Mouse (Mus musculus) CH12.LX (cell line): ENCODE results near the gene Setdb2. TPM values are rescaled to one million over a fixed set of nuclear protein-coding genes. Genes with fewer than 3 reads are reported as not detected.

Experiments
- DNase-seq: peaks from one replicate; pipeline ENCODE4 v3.0.0-alpha.2; 2013; ENCODE audit errors: extremely low read depth
- H3K27ac ChIP-seq: 2 replicates; pipeline ENCODE4 v1.5.1; 2012; ENCODE audit warnings: low read depth, mild to moderate bottlenecking, control low read depth, moderate library complexity; ENCODE audit not compliant: insufficient read depth
- H3K27me3 ChIP-seq: replicated peaks from 2 replicates; pipeline ENCODE3; 2012; ENCODE audit warnings: inconsistent platforms
- H3K36me3 ChIP-seq, 2 experiments: replicated peaks in 1 of 2; 2 replicates each; pipeline versions ENCODE3 to v1.6.1; 2012; ENCODE audit warnings: inconsistent platforms in 1 of 2, low read length in 1 of 2, mild to moderate bottlenecking in 1 of 2, mixed read lengths in 1 of 2, moderate library complexity in 1 of 2; ENCODE audit not compliant: control insufficient read depth in 1 of 2, insufficient read depth in 1 of 2
- H3K4me1 ChIP-seq, 2 experiments: 2 replicates each; pipeline ENCODE4 v1.6.1; 2012; ENCODE audit warnings: inconsistent platforms in 1 of 2, moderate library complexity in 1 of 2; ENCODE audit not compliant: insufficient read depth in 2 of 2, control insufficient read depth in 1 of 2
- H3K4me2 ChIP-seq: 2 replicates; pipeline ENCODE4 v1.6.1; 2012; ENCODE audit warnings: low read depth, mild to moderate bottlenecking, control low read depth; ENCODE audit not compliant: poor library complexity, insufficient read depth, severe bottlenecking
- H3K4me3 ChIP-seq, 3 experiments: fragments of 150-350 bp in 1 of 3; sonication (generic) in 1 of 3; replicated peaks in 1 of 3; 2 replicates each; pipeline versions ENCODE3 to v1.5.1; 2011 to 2012; ENCODE audit warnings: low read depth in 2 of 3, low read length in 2 of 3, mild to moderate bottlenecking in 2 of 3, moderate library complexity in 2 of 3, control low read depth in 1 of 3, improper control_type of control experiment in 1 of 3, inconsistent platforms in 1 of 3, mixed read lengths in 1 of 3; ENCODE audit not compliant: poor library complexity in 1 of 3
- H3K79me2 ChIP-seq: replicated peaks from 2 replicates; pipeline ENCODE4 v1.6.1; 2012; ENCODE audit warnings: mild to moderate bottlenecking, moderate library complexity; ENCODE audit not compliant: control insufficient read depth, poor library complexity, insufficient read depth, severe bottlenecking; ENCODE audit errors: extremely low read depth
- H3K9ac ChIP-seq: 2 replicates; pipeline ENCODE4 v1.6.1; 2012; ENCODE audit warnings: low read depth, mild to moderate bottlenecking, control low read depth, moderate library complexity; ENCODE audit not compliant: insufficient read depth
- H3K9me3 ChIP-seq: replicated peaks from 2 replicates; pipeline ENCODE3; 2012; ENCODE audit warnings: low read length, inconsistent platforms, mixed read lengths
- CHD1 ChIP-seq: IDR thresholded peaks from 2 replicates; pipeline ENCODE4 v1.6.1; 2012; ENCODE audit warnings: low read depth, low read length, improper control_type of control experiment, inconsistent platforms
- CHD2 ChIP-seq: IDR thresholded peaks from 2 replicates; pipeline ENCODE4 v1.6.1; 2011; ENCODE audit warnings: low read length, improper control_type of control experiment
- EP300 ChIP-seq: IDR thresholded peaks from 2 replicates; pipeline ENCODE4 v1.6.1; 2011; ENCODE audit warnings: low read length, improper control_type of control experiment
- ETS1 ChIP-seq: conservative IDR thresholded peaks from 2 replicates; pipeline ENCODE4 v1.6.1; 2012; ENCODE audit warnings: low read depth, mild to moderate bottlenecking, inconsistent platforms, low read length, improper control_type of control experiment, moderate library complexity
- GABPA ChIP-seq: IDR thresholded peaks from 2 replicates; pipeline ENCODE4 v1.6.1; 2012; ENCODE audit warnings: low read depth, low read length, improper control_type of control experiment, inconsistent platforms; ENCODE audit not compliant: insufficient replicate concordance
- HCFC1 ChIP-seq: IDR thresholded peaks from 2 replicates; pipeline ENCODE4 v1.6.1; 2012; ENCODE audit warnings: low read depth, mild to moderate bottlenecking, inconsistent platforms, low read length, improper control_type of control experiment
- JUN ChIP-seq: IDR thresholded peaks from 2 replicates; pipeline ENCODE4 v1.6.1; 2011; ENCODE audit warnings: low read depth, mild to moderate bottlenecking, low read length, improper control_type of control experiment, moderate library complexity; ENCODE audit not compliant: insufficient read depth
- KAT2A ChIP-seq: IDR thresholded peaks from 2 replicates; pipeline ENCODE4 v1.6.1; 2012; ENCODE audit warnings: low read length, improper control_type of control experiment, inconsistent platforms; ENCODE audit not compliant: insufficient replicate concordance
- MAZ ChIP-seq: IDR thresholded peaks from 2 replicates; pipeline ENCODE4 v1.6.1; 2012; ENCODE audit warnings: low read depth, mild to moderate bottlenecking, inconsistent platforms, low read length, improper control_type of control experiment, moderate library complexity
- MYC ChIP-seq: IDR thresholded peaks from 2 replicates; pipeline ENCODE4 v1.6.1; 2011; ENCODE audit warnings: low read depth, mild to moderate bottlenecking, improper control_type of control experiment, low read length
- POLR2A ChIP-seq: IDR thresholded peaks from 2 replicates; pipeline ENCODE4 v1.6.1; 2011; ENCODE audit warnings: low read depth, mild to moderate bottlenecking, improper control_type of control experiment, low read length
- RCOR1 ChIP-seq: conservative IDR thresholded peaks from 2 replicates; pipeline ENCODE4 v1.6.1; 2012; ENCODE audit warnings: low read depth, mild to moderate bottlenecking, inconsistent platforms, low read length, improper control_type of control experiment
- SIN3A ChIP-seq: IDR thresholded peaks from 2 replicates; pipeline ENCODE4 v1.6.1; 2012; ENCODE audit warnings: low read length, improper control_type of control experiment, inconsistent platforms
- TCF12 ChIP-seq: IDR thresholded peaks from 2 replicates; pipeline ENCODE4 v1.6.1; 2014; ENCODE audit warnings: low read depth, mild to moderate bottlenecking, inconsistent platforms, low read length, improper control_type of control experiment
- UBTF ChIP-seq: IDR thresholded peaks from 2 replicates; pipeline ENCODE4 v1.6.1; 2012; ENCODE audit warnings: low read depth, mild to moderate bottlenecking, inconsistent platforms, low read length, improper control_type of control experiment, moderate library complexity
- USF2 ChIP-seq: conservative IDR thresholded peaks from 2 replicates; pipeline ENCODE4 v1.6.1; 2011; ENCODE audit warnings: low read depth, low read length, improper control_type of control experiment
- ZMIZ1 ChIP-seq: IDR thresholded peaks from 2 replicates; pipeline ENCODE4 v1.6.1; 2012; ENCODE audit warnings: low read depth, mild to moderate bottlenecking, inconsistent platforms, low read length, improper control_type of control experiment
- ZNF384 ChIP-seq: IDR thresholded peaks from 2 replicates; pipeline ENCODE4 v1.6.1; 2012; ENCODE audit warnings: low read depth, low read length, improper control_type of control experiment, inconsistent platforms
- dilution Hi-C: fragments of 300-500 bp; cut with MboI; formaldehyde crosslinking; loops from 2 replicates; pipeline ENCODE4 v1.14.3; 2020; ENCODE audit warnings: low sequenced_read_pairs; ENCODE audit not compliant: extremely low pct_unique_long_range_greater_than_20kb, extremely low pct_ligation_motif_present
- in situ Hi-C: fragments of 300-500 bp; cut with MboI; formaldehyde crosslinking; loops from 3 replicates; pipeline ENCODE4 v1.14.3; 2019; ENCODE audit warnings: low sequenced_read_pairs, low pct_ligation_motif_present, low pct_unique_long_range_greater_than_20kb, mixed read lengths
- polyA plus RNA-seq: library from polyadenylated mRNA; unstranded; fragments of >175 nt; gene quantifications from 2 replicates; pipeline ENCODE4 v1.2.1, GENCODE M21; 2012; ENCODE audit warnings: low read depth; ENCODE audit not compliant: insufficient read length
- total RNA-seq, 2 experiments: library from RNA; depleted of rRNA; stranded (reverse); fragments of 300-350 nt in 1 of 2; fragments of >200 nt in 1 of 2; gene quantifications; 2 replicates each; pipeline ENCODE4 v1.2.3; 2012 to 2014

Setdb2 gene
- total and polyA plus RNA-seq, 3 experiments: 13.3 to 37.3 (median 14.7) TPM

- TF ChIP-seq HCFC1 (no peak), TCF12 (no peak), RCOR1 (no peak), MYC (no peak), JUN (no peak), ETS1 (no peak), MAZ (no peak), GABPA (no peak), CHD2 (no peak), POLR2A (no peak), USF2 (no peak), CHD1 (no peak), SIN3A (no peak), UBTF (no peak), EP300 (no peak), ZMIZ1 (no peak)
- TF ChIP-seq, all 38 proteins: peak for 0
- Histone ChIP-seq H3K4me1 (peaks cover 0 to 10% of the 10 kb centered on the region in 2 experiments; a peak in 2 of 4 replicates), H3K27me3 (no peaks in the 10 kb centered on the region), H3K9ac (no peak overlapping the region), H3K9me3 (peaks cover 3% of the 10 kb centered on the region), H3K79me2 (peaks cover 20% of the 10 kb centered on the region), H3K36me3 (peaks cover 3 to 16% of the 10 kb centered on the region in 2 experiments), H3K4me3 (no peak overlapping the region), H3K4me2 (no peak overlapping the region), H3K27ac (no peak overlapping the region)
- in situ Hi-C loops: no loop called here
- DNase-seq: no peak
- dilution Hi-C loops: no loop called here
Measured at GRCm38 (mm10) chr14:59445421-59445820, 4.7 kb upstream of the Setdb2 start.

- peak overlapping the region; percentile 93 for H3K4me2 ChIP-seq
- H3K9me3 ChIP-seq: no peaks in the 10 kb centered on the region
- dilution Hi-C loops: no loop called here
- H3K4me1 ChIP-seq: peaks cover 0 to 18% of the 10 kb centered on the region in 2 experiments; a peak in 2 of 4 replicates
- no peak overlapping the region for H3K27ac ChIP-seq
- H3K9ac ChIP-seq: peak overlapping the region; percentile 73
- H3K27me3 ChIP-seq: no peaks in the 10 kb centered on the region
- peak; percentile 29 for DNase-seq
- TF ChIP-seq EP300 (no peak), ZNF384 (peak; percentile 31; the same call in 1 of the 2 replicates), KAT2A (no peak)
- in situ Hi-C loops: no loop called here
- H3K79me2 ChIP-seq: peaks cover 29% of the 10 kb centered on the region
- peak overlapping the region; percentile 46 to 85 (median 69) for H3K4me3 ChIP-seq
- peaks cover 0 to 3% of the 10 kb centered on the region in 2 experiments for H3K36me3 ChIP-seq
Measured at GRCm38 (mm10) chr14:59441472-59441805, 755 bp upstream of the Setdb2 start.
